Mouse (Mus musculus) CD4-positive naive resting alpha-beta T cell, adult 76 days (primary cell): Measurements from ENCODE around the gene Vmn1r221. TPM values are rescaled to one million over a fixed set of nuclear protein-coding genes. Genes with fewer than 3 reads are reported as not detected.

Experiments used
- total RNA-seq: library from RNA; stranded (reverse); gene quantifications from one replicate; pipeline ENCODE4 v1.2.4, GENCODE M21; 2023

The Vmn1r221 gene
- not detected for total RNA-seq

DNA sequence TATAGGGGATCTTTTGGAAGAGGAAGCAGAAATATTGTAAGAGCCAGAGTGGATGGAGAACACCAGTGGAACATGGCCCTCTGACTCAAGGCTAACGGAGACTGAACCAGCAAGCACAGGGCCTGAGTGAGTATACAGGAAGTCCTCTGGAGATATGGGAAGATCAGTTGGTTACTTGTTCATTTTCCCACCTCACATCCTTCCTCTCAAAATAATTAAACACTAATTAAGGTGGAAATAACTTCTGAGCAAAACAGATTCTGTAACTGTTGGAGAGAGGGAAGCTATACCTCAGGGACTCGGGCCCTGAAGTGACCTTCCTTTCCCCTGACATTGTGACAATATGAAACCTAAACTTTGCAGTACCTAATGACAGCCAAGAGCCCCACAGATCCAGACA, at the start of gene Vmn1r221:
Gene Vmn1r221, plus strand, starts transcription at position 301 of the 400 bp plus-strand sequence.

DNA sequence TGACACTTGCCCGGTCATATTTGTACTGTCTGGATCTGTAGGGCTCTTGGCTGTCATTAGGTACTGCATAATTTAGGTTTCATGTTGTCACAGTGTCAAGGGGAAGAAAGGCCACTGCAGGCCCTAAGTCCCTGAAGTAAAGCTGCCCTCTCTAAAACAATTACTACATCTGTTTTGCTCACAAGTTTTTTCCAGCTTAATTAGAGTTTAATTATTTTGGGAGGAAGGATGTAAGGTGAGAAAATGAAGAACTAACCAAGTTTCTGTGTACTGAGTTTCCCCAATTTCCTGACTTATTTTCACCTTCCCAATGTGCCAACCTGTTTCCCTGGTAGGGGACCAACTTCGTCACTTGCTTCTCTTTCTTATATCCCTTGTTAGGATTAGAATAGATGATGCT, 26.1 kb upstream of the Vmn1r221 start, which contains the start of gene Vmn1r220:
Gene Vmn1r220, minus strand, starts transcription at position 101 of the 400 bp plus-strand sequence.

DNA sequence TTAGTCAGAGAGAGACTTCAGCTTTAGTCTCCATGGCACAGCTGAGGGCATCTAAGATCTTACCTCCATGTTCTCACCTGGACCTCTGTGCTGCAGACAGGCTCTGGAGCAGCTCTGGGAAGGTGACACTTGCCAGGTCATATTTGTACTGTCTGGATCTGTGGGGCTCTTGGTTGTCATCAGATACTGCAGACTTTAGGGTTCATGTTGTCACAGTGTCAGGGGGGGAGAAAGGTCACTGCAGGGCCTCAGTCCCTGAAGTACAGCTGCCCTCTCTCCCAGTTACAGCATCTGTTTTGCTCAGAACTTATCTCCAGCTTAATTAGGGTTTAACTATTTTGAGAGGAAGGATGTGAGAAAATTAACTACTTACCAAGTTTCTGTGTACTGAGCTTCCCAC, 21.9 kb downstream of the Vmn1r221 start, which contains the start of gene Vmn1r222:
Gene Vmn1r222, minus strand, starts transcription at position 101 of the 400 bp plus-strand sequence.

DNA sequence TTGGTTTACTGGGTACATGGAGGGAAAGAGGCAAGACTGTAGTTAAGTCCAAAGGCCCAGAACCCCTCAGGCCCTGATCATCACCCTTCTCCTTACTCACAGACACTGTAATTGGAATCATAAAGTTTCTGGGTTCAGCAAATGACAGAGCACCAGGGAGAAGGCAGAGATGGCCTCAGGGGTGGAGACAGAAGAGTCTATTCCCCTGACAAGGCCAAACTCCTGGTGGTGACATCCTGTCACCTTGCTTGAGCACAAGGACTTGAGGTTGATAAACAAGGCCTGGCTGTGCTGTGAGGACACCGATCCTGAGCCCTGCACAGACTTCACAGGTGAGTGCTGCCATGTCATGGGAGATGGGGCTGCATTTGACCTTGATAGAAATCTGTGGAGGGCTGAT, 32.9 kb downstream of the Vmn1r221 start, which contains the start of gene Vmn1r223:
Gene Vmn1r223, plus strand, starts transcription at position 301 of the 400 bp plus-strand sequence.

Other genes starting within 250 kb of the Vmn1r221 start
- gene Vmn1r213, start 206.5 kb upstream of the Vmn1r221 start, total RNA-seq: not detected
- gene Vmn1r214, start 183.7 kb upstream of the Vmn1r221 start, total RNA-seq: not detected
- not detected for gene Vmn1r215, start 146.1 kb upstream of the Vmn1r221 start, total RNA-seq
- not detected for gene Vmn1r217, start 95.9 kb upstream of the Vmn1r221 start, total RNA-seq
- gene Vmn1r218, start 81.0 kb upstream of the Vmn1r221 start, total RNA-seq: not detected
- not detected for gene Vmn1r219, start 54.8 kb upstream of the Vmn1r221 start, total RNA-seq
- not detected for gene Vmn1r220, start 26.2 kb upstream of the Vmn1r221 start, total RNA-seq
- gene Vmn1r222, start 21.8 kb downstream of the Vmn1r221 start, total RNA-seq: not detected
- gene Vmn1r223, start 33.0 kb downstream of the Vmn1r221 start, total RNA-seq: not detected
- 13.3 TPM for gene Zfp322a, start 155.1 kb downstream of the Vmn1r221 start, total RNA-seq
- 15.9 TPM for gene Abt1, start 209.7 kb downstream of the Vmn1r221 start, total RNA-seq